Mouse (Mus musculus): Measurements from ENCODE around the gene Ccdc149. TPM values are rescaled to one million over a fixed set of nuclear protein-coding genes. Genes with fewer than 3 reads are reported as not detected.

Gene Ccdc149
- polyA plus RNA-seq, 1 experiment from 2014 or later, result 2.5 TPM

GRCm38 (mm10) chr5:52354441-52354840 is 116.9 kb downstream of the Ccdc149 start:
- Histone ChIP-seq H3K27me3 (no peaks in the 10 kb centered on the region), H3K4me3 (no peak overlapping the region), H3K27ac (no peak overlapping the region), H3K9me3 (no peaks in the 10 kb centered on the region), H3K9ac (no peak overlapping the region), H3K4me1 (peaks cover 3% of the 10 kb centered on the region; the same call in 1 of the 2 replicates), H3K36me3 (no peaks in the 10 kb centered on the region), H3K4me2 (no peak overlapping the region)
- 81% methylated on average over 4 of the region's 4 CpGs for WGBS
- no peak for ATAC-seq (ENCODE audit: insufficient number of reproducible peaks, insufficient read depth, low FRiP score, low TSS enrichment, low read depth)

DNA sequence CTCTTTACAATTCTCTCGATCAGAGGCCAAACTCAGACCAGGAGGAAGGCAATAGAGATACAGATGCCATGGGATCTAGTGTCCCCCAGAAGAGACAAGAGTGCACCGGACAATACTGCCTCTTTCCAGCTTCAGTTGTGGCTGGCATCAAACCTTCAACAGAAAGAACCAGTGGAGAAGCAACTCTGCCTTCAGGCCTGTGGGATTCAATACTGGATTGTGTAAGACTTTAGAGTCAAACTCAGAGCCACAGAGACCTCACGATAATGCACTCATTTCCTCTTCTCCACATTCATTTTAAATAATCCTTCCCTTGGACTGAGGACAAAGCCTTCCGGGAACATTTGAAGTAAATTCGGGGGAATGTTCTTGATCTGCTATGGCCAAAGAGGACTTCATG is 118.6 kb downstream of the Ccdc149 start:
- H3K9me3 ChIP-seq, result no peaks in the 10 kb centered on the region
- ATAC-seq (ENCODE audit: insufficient number of reproducible peaks, insufficient read depth, low FRiP score, low TSS enrichment, low read depth), result no peak
- 0 out of 2 replicates have a peak, but pooled peaks cover 3% of the 10 kb centered on the region for H3K4me1 ChIP-seq
- no peaks in the 10 kb centered on the region for H3K36me3 ChIP-seq
- no peak overlapping the region for H3K9ac ChIP-seq
- 84% methylated on average over 5 of the region's 5 CpGs for WGBS
- H3K4me2 ChIP-seq, result no peak overlapping the region
- H3K27me3 ChIP-seq, result no peaks in the 10 kb centered on the region
- H3K27ac ChIP-seq, result no peak overlapping the region
- H3K4me3 ChIP-seq, result no peak overlapping the region

- no peak for ATAC-seq (ENCODE audit: insufficient number of reproducible peaks, insufficient read depth, low FRiP score, low TSS enrichment, low read depth)
Measured at GRCm38 (mm10) chr5:52351561-52351960, 119.8 kb downstream of the Ccdc149 start.

DNA sequence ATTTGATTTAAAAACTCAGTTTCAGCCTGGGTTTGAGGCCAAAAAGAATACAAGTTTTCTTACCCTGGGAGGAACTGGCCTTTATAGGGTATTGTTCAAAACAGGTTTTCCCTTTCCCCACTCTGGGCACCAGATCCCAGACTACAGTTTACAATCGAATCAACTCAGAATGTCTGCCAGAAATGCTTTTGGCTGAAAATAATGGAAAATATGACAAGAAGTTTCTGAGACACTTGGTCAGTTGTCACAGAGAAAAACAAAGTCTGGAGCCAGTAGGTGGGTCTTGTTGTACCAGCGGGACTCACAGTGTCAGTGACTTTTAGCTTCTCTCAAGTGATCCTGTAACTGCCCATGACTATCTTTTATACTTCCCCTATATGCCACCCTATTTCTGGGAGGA is 120.9 kb downstream of the Ccdc149 start:
- H3K36me3 ChIP-seq, result no peaks in the 10 kb centered on the region
- no peak for ATAC-seq (ENCODE audit: insufficient number of reproducible peaks, insufficient read depth, low FRiP score, low TSS enrichment, low read depth)
- WGBS, result 72% methylated on average over 2 of the region's 2 CpGs

More at GRCm38 (mm10) chr5:52351561-52351960, 119.8 kb downstream of the Ccdc149 start:
- no peaks in the 10 kb centered on the region for H3K27me3 ChIP-seq
- no peak overlapping the region; the same call in 1 of the 2 replicates for H3K27ac ChIP-seq
- H3K9me3 ChIP-seq, result no peaks in the 10 kb centered on the region
- 66% methylated on average over 2 of the region's 2 CpGs for WGBS
- no peaks in the 10 kb centered on the region for H3K36me3 ChIP-seq
- no peak overlapping the region for H3K9ac ChIP-seq
- H3K4me1 ChIP-seq, result 0 out of 2 replicates have a peak, but pooled peaks cover 3% of the 10 kb centered on the region
- no peak overlapping the region for H3K4me3 ChIP-seq
- H3K4me2 ChIP-seq, result no peak overlapping the region

GRCm38 (mm10) chr5:52346890-52347289 is 124.4 kb downstream of the Ccdc149 start:
- 0 out of 2 replicates have a peak, but pooled peaks cover 2% of the 10 kb centered on the region for H3K4me1 ChIP-seq
- ATAC-seq (ENCODE audit: insufficient number of reproducible peaks, insufficient read depth, low FRiP score, low TSS enrichment, low read depth), result no peak

More for the DNA sequence above, 120.9 kb downstream of the Ccdc149 start:
- no peaks in the 10 kb centered on the region for H3K27me3 ChIP-seq
- no peaks in the 10 kb centered on the region for H3K9me3 ChIP-seq
- H3K27ac ChIP-seq, result no peak overlapping the region
- no peak overlapping the region for H3K4me2 ChIP-seq
- 0 out of 2 replicates have a peak, but pooled peaks cover 3% of the 10 kb centered on the region for H3K4me1 ChIP-seq
- H3K9ac ChIP-seq, result no peak overlapping the region
- H3K4me3 ChIP-seq, result no peak overlapping the region

GRCm38 (mm10) chr5:52339134-52339533 is 132.2 kb downstream of the Ccdc149 start:
- H3K27me3 ChIP-seq, result no peaks in the 10 kb centered on the region
- no peak overlapping the region for H3K4me2 ChIP-seq
- no peak for ATAC-seq (ENCODE audit: insufficient number of reproducible peaks, insufficient read depth, low FRiP score, low TSS enrichment, low read depth)
- no peak overlapping the region for H3K4me3 ChIP-seq
- H3K4me1 ChIP-seq, result 0 out of 2 replicates have a peak, but pooled peaks cover 5% of the 10 kb centered on the region
- no peak overlapping the region for H3K9ac ChIP-seq
- no peaks in the 10 kb centered on the region for H3K36me3 ChIP-seq
- 0 out of 2 replicates have a peak, but pooled peaks cover 3% of the 10 kb centered on the region for H3K9me3 ChIP-seq
- H3K27ac ChIP-seq, result no peak overlapping the region
- WGBS, result 85% methylated on average over 2 of the region's 2 CpGs

More at GRCm38 (mm10) chr5:52346890-52347289, 124.4 kb downstream of the Ccdc149 start:
- Histone ChIP-seq H3K9me3 (no peaks in the 10 kb centered on the region), H3K4me2 (no peak overlapping the region), H3K36me3 (no peaks in the 10 kb centered on the region), H3K27me3 (no peaks in the 10 kb centered on the region; the same call in 1 of the 2 replicates), H3K4me3 (no peak overlapping the region), H3K27ac (no peak overlapping the region), H3K9ac (no peak overlapping the region)
- WGBS, result 61% methylated on average over 2 of the region's 2 CpGs

GRCm38 (mm10) chr5:52335590-52335989 is 135.7 kb downstream of the Ccdc149 start:
- no peak for ATAC-seq (ENCODE audit: insufficient number of reproducible peaks, insufficient read depth, low FRiP score, low TSS enrichment, low read depth)
- 69% methylated on average over 3 of the region's 3 CpGs for WGBS
- 0 out of 2 replicates have a peak, but pooled peaks cover 5% of the 10 kb centered on the region for H3K4me1 ChIP-seq
- 0 out of 2 replicates have a peak, but pooled peaks cover 3% of the 10 kb centered on the region for H3K9me3 ChIP-seq
- no peaks in the 10 kb centered on the region for H3K36me3 ChIP-seq
- H3K27me3 ChIP-seq, result no peaks in the 10 kb centered on the region
- H3K4me3 ChIP-seq, result no peak overlapping the region
- no peak overlapping the region for H3K4me2 ChIP-seq
- H3K9ac ChIP-seq, result no peak overlapping the region
- H3K27ac ChIP-seq, result no peak overlapping the region

- Histone ChIP-seq H3K36me3 (no peaks in the 10 kb centered on the region), H3K9me3 (no peaks in the 10 kb centered on the region), H3K27ac (no peak overlapping the region), H3K27me3 (no peaks in the 10 kb centered on the region), H3K4me3 (no peak overlapping the region), H3K4me2 (no peak overlapping the region), H3K9ac (no peak overlapping the region), H3K4me1 (no peaks in the 10 kb centered on the region)
- no peak for ATAC-seq (ENCODE audit: insufficient number of reproducible peaks, insufficient read depth, low FRiP score, low TSS enrichment, low read depth)
- WGBS, result 48% methylated on average over 8 of the region's 8 CpGs
Measured at GRCm38 (mm10) chr5:52332120-52332519, 139.2 kb downstream of the Ccdc149 start.

Other genes with a start within 250 kb of the Ccdc149 start
- gene Sod3, start 107.7 kb downstream of the Ccdc149 start, polyA plus RNA-seq (2015; fragmentation: Nextera tagmentation; extraction: Ambion mirVana), result 0.14 and 0.32 TPM in 2 replicates
- 6.3 and 6.6 TPM in 2 replicates for gene Lgi2, start 94.9 kb upstream of the Ccdc149 start, polyA plus RNA-seq (2015; fragmentation: Nextera tagmentation; extraction: Ambion mirVana)
- gene Sepsecs, start 198.2 kb upstream of the Ccdc149 start, polyA plus RNA-seq (2015; fragmentation: Nextera tagmentation; extraction: Ambion mirVana), result 8.3 and 9.6 TPM in 2 replicates